8 mouse cellular contexts compared by ENCODE assay signal in the genomic region with DNA sequence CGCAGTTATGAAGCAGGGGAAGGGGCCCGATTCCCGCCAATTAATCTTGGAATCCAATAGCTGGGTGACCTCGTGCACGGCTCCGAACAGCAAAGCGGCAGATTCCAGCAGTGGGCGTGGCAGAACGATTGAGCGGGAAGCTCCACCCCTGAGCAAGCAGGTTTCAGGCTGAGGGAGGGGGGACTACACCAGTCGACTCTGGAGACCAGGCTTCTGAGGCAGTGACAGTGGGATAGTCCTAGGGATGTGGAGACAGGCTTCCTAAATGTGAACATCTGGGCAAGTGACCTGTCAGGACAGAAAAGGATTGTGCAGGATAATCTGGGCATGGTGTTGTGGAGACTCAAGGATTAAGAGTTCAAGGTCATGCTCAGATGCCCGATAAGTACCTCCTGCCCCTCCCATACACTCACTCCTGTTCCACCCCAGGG. TPM values are rescaled to one million over a fixed set of nuclear protein-coding genes. Genes with fewer than 3 reads are reported as not detected.
DNase-seq lines count a peak whose midpoint lies in the region; ATAC-seq and TF ChIP-seq lines count a peak whose summit lies in the region.

No protein-coding gene starts in this region.

- 0 out of 2 replicates have a peak, but pooled peaks cover 4% of the 10 kb centered on the region for H3K36me3 ChIP-seq in ES-Bruce4 (ENCODE audit: control insufficient read depth, insufficient read depth, low read length, poor library complexity, severe bottlenecking)
- H3K36me3 ChIP-seq in hindbrain, embryonic 16.5 days (ENCODE audit: control insufficient read depth, insufficient read depth, low read length), result no peaks in the 10 kb centered on the region
- no peaks in the 10 kb centered on the region for H3K36me3 ChIP-seq in liver, postnatal 0 days (replicated peaks; ENCODE audit: insufficient read depth, low read length)

- ATAC-seq in hindbrain, embryonic 16.5 days, result peak; percentile 40; the same call in 1 of the 2 replicates
- no peak for ATAC-seq in liver, postnatal 0 days
- ATAC-seq in erythroid progenitor cell, adult 5-6 weeks (replicated peaks; ENCODE audit: low FRiP score, poor library complexity, severe bottlenecking), result no peak

- DNase-seq in embryo, embryonic 10 days (ENCODE audit: low spot score), result peak; percentile 23
- DNase-seq in liver, postnatal 0 days, result no peak
- DNase-seq in c-Kit-positive CD71-positive TER-119-positive erythroid progenitor cells, embryonic 14.5 days (ENCODE audit: low spot score), result no peak
- no peak for DNase-seq in left cerebral cortex, adult 2 months (ENCODE audit: extremely low spot score in 1 of 2, low spot score in 2 of 2)
- DNase-seq in cerebellum, postnatal 10 days, result no peak

- TF ChIP-seq EP300 in ES-Bruce4 (IDR thresholded peaks at IDR 0.05; ENCODE audit: insufficient read depth, low read depth, low read length), result no peak
- TF ChIP-seq EP300 in liver, postnatal 0 days (IDR thresholded peaks at IDR 0.05; ENCODE audit: low read depth), result no peak

- peak overlapping the region; percentile 31 for H3K27ac ChIP-seq in ES-Bruce4 (ENCODE audit: insufficient read depth, low read length)
- H3K27ac ChIP-seq in hindbrain, embryonic 16.5 days (ENCODE audit: low read depth, low read length), result no peak overlapping the region
- H3K27ac ChIP-seq in liver, postnatal 0 days (ENCODE audit: low read depth), result no peak overlapping the region
- H3K27ac ChIP-seq in left cerebral cortex, adult 2 months, result no peak overlapping the region

- peak overlapping the region; percentile 59 for H3K4me2 ChIP-seq in hindbrain, embryonic 16.5 days (ENCODE audit: low read length)
- H3K4me2 ChIP-seq in liver, postnatal 0 days (ENCODE audit: low read depth, low read length), result peak overlapping the region; percentile 51

- no peak for TF ChIP-seq POLR2A in ES-Bruce4 (IDR thresholded peaks at IDR 0.05; ENCODE audit: insufficient read depth, low read length)

- 1% methylated on average over 12 of the region's 12 CpGs for WGBS in hindbrain, embryonic 16.5 days
- WGBS in liver, postnatal 0 days (ENCODE audit: insufficient replicate concordance), result 2% methylated on average over 12 of the region's 12 CpGs

- H3K9me3 ChIP-seq in ES-Bruce4 (replicated peaks; ENCODE audit: control insufficient read depth, insufficient read depth, low read length, poor library complexity, severe bottlenecking), result no peaks in the 10 kb centered on the region
- H3K9me3 ChIP-seq in hindbrain, embryonic 16.5 days (ENCODE audit: control insufficient read depth, low read length), result no peaks in the 10 kb centered on the region
- H3K9me3 ChIP-seq in liver, postnatal 0 days (ENCODE audit: low read length), result no peaks in the 10 kb centered on the region

- H3K4me1 ChIP-seq in ES-Bruce4 (ENCODE audit: control insufficient read depth, insufficient read depth, low read length), result no peaks in the 10 kb centered on the region
- H3K4me1 ChIP-seq in hindbrain, embryonic 16.5 days (ENCODE audit: control insufficient read depth, insufficient read depth, low read depth, low read length), result peaks cover 4% of the 10 kb centered on the region
- H3K4me1 ChIP-seq in liver, postnatal 0 days (ENCODE audit: insufficient read depth), result peaks cover 8% of the 10 kb centered on the region

- TF ChIP-seq CTCF in ES-Bruce4 (IDR thresholded peaks at IDR 0.05; ENCODE audit: low read depth, low read length), result no peak
- TF ChIP-seq CTCF in liver, postnatal 0 days (IDR thresholded peaks at IDR 0.05; ENCODE audit: low read depth), result no peak
- no peak for TF ChIP-seq CTCF in left cerebral cortex, adult 2 months (IDR thresholded peaks at IDR 0.05)

- intact Hi-C loops in left cerebral cortex, adult 2 months (cut with DNase I), result loop anchor here (2.0 kb wide), 1 partner anchor 53 kb away; no protein-coding TSS in a partner anchor

- H3K9ac ChIP-seq in ES-Bruce4 (ENCODE audit: low read depth, poor library complexity, severe bottlenecking), result peak overlapping the region; percentile 90
- no peak overlapping the region for H3K9ac ChIP-seq in hindbrain, embryonic 16.5 days (ENCODE audit: low read depth, low read length)
- H3K9ac ChIP-seq in liver, postnatal 0 days (replicated peaks), result no peak overlapping the region

- peak overlapping the region; percentile 45 for H3K4me3 ChIP-seq in ES-Bruce4 (ENCODE audit: low read depth, low read length)
- H3K4me3 ChIP-seq in hindbrain, embryonic 16.5 days (ENCODE audit: low read length), result peak overlapping the region; percentile 23
- no peak overlapping the region for H3K4me3 ChIP-seq in liver, postnatal 0 days (ENCODE audit: low read depth, low read length)
- no peak overlapping the region for H3K4me3 ChIP-seq in left cerebral cortex, adult 2 months

- H3K27me3 ChIP-seq in ES-Bruce4 (ENCODE audit: control insufficient read depth, insufficient read depth, low read length, poor library complexity, severe bottlenecking), result no peaks in the 10 kb centered on the region
- no peaks in the 10 kb centered on the region; the same call in 1 of the 2 replicates for H3K27me3 ChIP-seq in hindbrain, embryonic 16.5 days (replicated peaks; ENCODE audit: control insufficient read depth, insufficient read depth, low read length)
- H3K27me3 ChIP-seq in liver, postnatal 0 days (ENCODE audit: insufficient read depth, low read length), result no peaks in the 10 kb centered on the region

RNA-seq across cellular contexts. Expression of a gene that starts 10.7 kb away (rescaled TPM):
- 12.1 and 13.0 TPM in 2 replicates for polyA plus RNA-seq in ES-Bruce4 (2011; ENCODE audit: insufficient read depth, insufficient read length, low read depth, missing spikeins)
- polyA plus RNA-seq in hindbrain, embryonic 16.5 days (2015; fragmentation: Nextera tagmentation; extraction: Ambion mirVana), result 20.1 and 20.5 TPM in 2 replicates
- 10.0 and 10.1 TPM in 2 replicates for polyA plus RNA-seq in liver, postnatal 0 days (2015; fragmentation: Nextera tagmentation; extraction: Ambion mirVana)
- 1 to 10 TPM; 8.4 to 8.5 TPM for total RNA-seq in left cerebral cortex, adult 2 months (2021)
- 0.36 and 2.1 TPM in 2 replicates for total RNA-seq in erythroid progenitor cell, adult 5-6 weeks (2015; ENCODE audit: low replicate concordance)
- total RNA-seq in erythroid progenitor cell, adult 5-6 weeks (2017; ENCODE audit: low replicate concordance), result 1.2 and 1.7 TPM in 2 replicates

RNA-seq across cellular contexts. Expression of a gene that starts 22.2 kb away (rescaled TPM):
- polyA plus RNA-seq in ES-Bruce4 (2011; ENCODE audit: insufficient read depth, insufficient read length, low read depth, missing spikeins), result not detected in 2 replicates
- 0.21 TPM in 1 of 2 replicates, not detected in the other for polyA plus RNA-seq in hindbrain, embryonic 16.5 days (2015; fragmentation: Nextera tagmentation; extraction: Ambion mirVana)
- 0.06 and 0.44 TPM in 2 replicates for polyA plus RNA-seq in liver, postnatal 0 days (2015; fragmentation: Nextera tagmentation; extraction: Ambion mirVana)
- not detected for total RNA-seq in left cerebral cortex, adult 2 months (2021)
- not detected in 2 replicates for total RNA-seq in erythroid progenitor cell, adult 5-6 weeks (2015; ENCODE audit: low replicate concordance)
- total RNA-seq in erythroid progenitor cell, adult 5-6 weeks (2017; ENCODE audit: low replicate concordance), result not detected in 2 replicates

RNA-seq across cellular contexts. Expression of a gene that starts 29.2 kb away (rescaled TPM):
- 1.4 and 1.9 TPM in 2 replicates for polyA plus RNA-seq in ES-Bruce4 (2011; ENCODE audit: insufficient read depth, insufficient read length, low read depth, missing spikeins)
- 3.0 and 4.8 TPM in 2 replicates for polyA plus RNA-seq in hindbrain, embryonic 16.5 days (2015; fragmentation: Nextera tagmentation; extraction: Ambion mirVana)
- 0.49 and 0.63 TPM in 2 replicates for polyA plus RNA-seq in liver, postnatal 0 days (2015; fragmentation: Nextera tagmentation; extraction: Ambion mirVana)
- 1 to 10 TPM; 4.0 to 4.4 TPM for total RNA-seq in left cerebral cortex, adult 2 months (2021)
- total RNA-seq in erythroid progenitor cell, adult 5-6 weeks (2015; ENCODE audit: low replicate concordance), result 2.2 TPM in 1 of 2 replicates, not detected in the other
- not detected in 2 replicates for total RNA-seq in erythroid progenitor cell, adult 5-6 weeks (2017; ENCODE audit: low replicate concordance)

RNA-seq across cellular contexts. Expression of a gene that starts 39.8 kb away (rescaled TPM):
- polyA plus RNA-seq in ES-Bruce4 (2011; ENCODE audit: insufficient read depth, insufficient read length, low read depth, missing spikeins), result 63.4 and 71.3 TPM in 2 replicates
- 124 and 136 TPM in 2 replicates for polyA plus RNA-seq in hindbrain, embryonic 16.5 days (2015; fragmentation: Nextera tagmentation; extraction: Ambion mirVana)
- polyA plus RNA-seq in liver, postnatal 0 days (2015; fragmentation: Nextera tagmentation; extraction: Ambion mirVana), result 32.0 and 34.9 TPM in 2 replicates
- total RNA-seq in left cerebral cortex, adult 2 months (2021), result 10 to 100 TPM; 30.2 to 34.3 TPM
- 9.7 and 18.9 TPM in 2 replicates for total RNA-seq in erythroid progenitor cell, adult 5-6 weeks (2015; ENCODE audit: low replicate concordance)
- total RNA-seq in erythroid progenitor cell, adult 5-6 weeks (2017; ENCODE audit: low replicate concordance), result 8.1 and 10.8 TPM in 2 replicates

Comparison
In these comparisons a context has a peak if more than half of its experiments do, and no peak if none do; other contexts are left out.
1. H3K4me3 ChIP-seq: peak in ES-Bruce4 (single experiment) and hindbrain, embryonic 16.5 days (single experiment); none in liver, postnatal 0 days (single experiment) and left cerebral cortex, adult 2 months (single experiment).